Mouse (Mus musculus) limb, embryonic 10.5 days (tissue): ENCODE results near the gene Maml2. TPM values are rescaled to one million over a fixed set of nuclear protein-coding genes. Genes with fewer than 3 reads are reported as not detected.

Experiments
- DNase-seq: peaks from one replicate; pipeline ENCODE4 v3.0.0-alpha.2; 2017; ENCODE audit warnings: low spot score
- H3K27ac ChIP-seq: fragments of 300-500 bp; sonication (generic); 2 replicates; pipeline ENCODE4 v1.5.1; 2016; ENCODE audit warnings: mild to moderate bottlenecking
- H3K27me3 ChIP-seq: fragments of 300-500 bp; sonication (generic); 2 replicates; pipeline ENCODE4 v1.6.1; 2016; ENCODE audit warnings: low read depth, mild to moderate bottlenecking; ENCODE audit not compliant: poor library complexity, severe bottlenecking
- H3K36me3 ChIP-seq: fragments of 300-500 bp; sonication (generic); 2 replicates; pipeline ENCODE4 v1.6.1; 2016; ENCODE audit warnings: mild to moderate bottlenecking, moderate library complexity
- H3K4me1 ChIP-seq: fragments of 300-500 bp; sonication (generic); 2 replicates; pipeline ENCODE4 v1.6.1; 2016
- H3K4me3 ChIP-seq: fragments of 300-500 bp; sonication (generic); 2 replicates; pipeline ENCODE4 v1.5.1; 2016; ENCODE audit warnings: mild to moderate bottlenecking, moderate library complexity
- H3K9me3 ChIP-seq: fragments of 300-500 bp; sonication (generic); replicated peaks from 2 replicates; pipeline ENCODE4 v1.6.1; 2016; ENCODE audit warnings: mild to moderate bottlenecking
- WGBS: fragments of 180-500 bp; shearing (Covaris S2); methylation state at CpG from one replicate; pipeline ENCODE4 v1.1.7; 2016; 5-methylcytosine and 5-hydroxymethylcytosine counted together
- polyA plus RNA-seq: library from polyadenylated mRNA; unstranded; fragments of >200 nt; fragmentation: Nextera tagmentation; extraction: Ambion mirVana; gene quantifications from 2 replicates; pipeline ENCODE4 v1.2.1, GENCODE M21; 2016

Maml2 gene
- polyA plus RNA-seq, 1 experiment from 2014 or later, result 8.0 TPM

- no peaks in the 10 kb centered on the region for H3K27me3 ChIP-seq
- no peak for DNase-seq
- H3K36me3 ChIP-seq, result no peaks in the 10 kb centered on the region
- H3K4me1 ChIP-seq, result peaks cover 11% of the 10 kb centered on the region
- 76% methylated on average over 5 of the region's 5 CpGs for WGBS
- H3K4me3 ChIP-seq, result no peak overlapping the region
- no peak overlapping the region for H3K27ac ChIP-seq
- no peaks in the 10 kb centered on the region for H3K9me3 ChIP-seq
Observed at GRCm38 (mm10) chr9:13315393-13315792, 17.6 kb downstream of the Maml2 start.

GRCm38 (mm10) chr9:13319566-13319965, 21.8 kb downstream of the Maml2 start:
- no peak for DNase-seq
- 90% methylated on average over 2 of the region's 2 CpGs for whole genome bisulfite sequencing
- H3K36me3 ChIP-seq, result no peaks in the 10 kb centered on the region

GRCm38 (mm10) chr9:13320800-13321364, 23.1 kb downstream of the Maml2 start:
- Histone ChIP-seq H3K4me3 (no peak overlapping the region), H3K36me3 (no peaks in the 10 kb centered on the region), H3K4me1 (peaks cover 19% of the 10 kb centered on the region), H3K9me3 (no peaks in the 10 kb centered on the region), H3K27ac (no peak overlapping the region), H3K27me3 (no peaks in the 10 kb centered on the region)
- no peak for DNase-seq
- 87% methylated on average over 5 of the region's 5 CpGs for WGBS

More at GRCm38 (mm10) chr9:13319566-13319965, 21.8 kb downstream of the Maml2 start:
- Histone ChIP-seq H3K9me3 (no peaks in the 10 kb centered on the region), H3K4me3 (no peak overlapping the region), H3K27ac (no peak overlapping the region), H3K27me3 (no peaks in the 10 kb centered on the region), H3K4me1 (peaks cover 26% of the 10 kb centered on the region)

- H3K4me3 ChIP-seq, result no peak overlapping the region
- H3K36me3 ChIP-seq, result no peaks in the 10 kb centered on the region
- no peak for DNase-seq
- H3K9me3 ChIP-seq, result no peaks in the 10 kb centered on the region
- peaks cover 18% of the 10 kb centered on the region for H3K4me1 ChIP-seq
- WGBS, result 85% methylated on average over 2 of the region's 2 CpGs
- H3K27me3 ChIP-seq, result no peaks in the 10 kb centered on the region
- peak overlapping the region; percentile 26 for H3K27ac ChIP-seq
Observed at GRCm38 (mm10) chr9:13323074-13323473, 25.3 kb downstream of the Maml2 start.

GRCm38 (mm10) chr9:13323612-13324011, 25.9 kb downstream of the Maml2 start:
- 36% methylated on average over 1 of the region's 1 CpGs for WGBS

GRCm38 (mm10) chr9:13414230-13414766, 116.5 kb downstream of the Maml2 start:
- Histone ChIP-seq H3K9me3 (no peaks in the 10 kb centered on the region), H3K4me1 (no peaks in the 10 kb centered on the region), H3K4me3 (no peak overlapping the region), H3K27me3 (no peaks in the 10 kb centered on the region), H3K36me3 (peaks cover 6% of the 10 kb centered on the region), H3K27ac (no peak overlapping the region)
- DNase-seq, result no peak

More at GRCm38 (mm10) chr9:13323612-13324011, 25.9 kb downstream of the Maml2 start:
- Histone ChIP-seq H3K36me3 (no peaks in the 10 kb centered on the region), H3K4me1 (peaks cover 18% of the 10 kb centered on the region), H3K9me3 (no peaks in the 10 kb centered on the region), H3K4me3 (no peak overlapping the region), H3K27ac (peak overlapping the region; percentile 26), H3K27me3 (no peaks in the 10 kb centered on the region)
- DNase-seq, result no peak

GRCm38 (mm10) chr9:13425031-13425940, 127.5 kb downstream of the Maml2 start:
- DNase-seq, result peak; percentile 33
- no peak overlapping the region for H3K4me3 ChIP-seq
- peak overlapping the region; percentile 36 for H3K27ac ChIP-seq
- 58% methylated on average over 7 of the region's 7 CpGs for WGBS
- peaks cover 12% of the 10 kb centered on the region for H3K4me1 ChIP-seq
- no peaks in the 10 kb centered on the region for H3K27me3 ChIP-seq
- H3K9me3 ChIP-seq, result no peaks in the 10 kb centered on the region
- H3K36me3 ChIP-seq, result no peaks in the 10 kb centered on the region

- peaks cover 11% of the 10 kb centered on the region for H3K4me1 ChIP-seq
- H3K36me3 ChIP-seq, result no peaks in the 10 kb centered on the region
- DNase-seq, result no peak
- no peaks in the 10 kb centered on the region for H3K27me3 ChIP-seq
- H3K9me3 ChIP-seq, result no peaks in the 10 kb centered on the region
- WGBS, result 75% methylated on average over 2 of the region's 2 CpGs
- no peak overlapping the region for H3K27ac ChIP-seq
- no peak overlapping the region for H3K4me3 ChIP-seq
Observed at GRCm38 (mm10) chr9:13429477-13430125, 131.8 kb downstream of the Maml2 start.

GRCm38 (mm10) chr9:13430302-13430701, 132.5 kb downstream of the Maml2 start:
- H3K9me3 ChIP-seq, result no peaks in the 10 kb centered on the region
- WGBS, result 78% methylated on average over 6 of the region's 6 CpGs

GRCm38 (mm10) chr9:13430744-13431143, 133.0 kb downstream of the Maml2 start:
- no peak overlapping the region for H3K27ac ChIP-seq
- H3K27me3 ChIP-seq, result no peaks in the 10 kb centered on the region
- H3K4me3 ChIP-seq, result no peak overlapping the region
- no peaks in the 10 kb centered on the region for H3K9me3 ChIP-seq
- DNase-seq, result no peak
- H3K36me3 ChIP-seq, result no peaks in the 10 kb centered on the region
- H3K4me1 ChIP-seq, result no peaks in the 10 kb centered on the region

More at GRCm38 (mm10) chr9:13430302-13430701, 132.5 kb downstream of the Maml2 start:
- no peak overlapping the region for H3K27ac ChIP-seq
- peaks cover 4% of the 10 kb centered on the region for H3K4me1 ChIP-seq
- H3K27me3 ChIP-seq, result no peaks in the 10 kb centered on the region
- no peak for DNase-seq
- no peak overlapping the region for H3K4me3 ChIP-seq
- H3K36me3 ChIP-seq, result no peaks in the 10 kb centered on the region

GRCm38 (mm10) chr9:13431646-13432045, 133.9 kb downstream of the Maml2 start:
- no peak for DNase-seq
- Histone ChIP-seq H3K9me3 (no peaks in the 10 kb centered on the region), H3K27me3 (no peaks in the 10 kb centered on the region), H3K27ac (no peak overlapping the region), H3K4me3 (no peak overlapping the region), H3K4me1 (no peaks in the 10 kb centered on the region), H3K36me3 (no peaks in the 10 kb centered on the region)
- 92% methylated on average over 3 of the region's 3 CpGs for WGBS

GRCm38 (mm10) chr9:13433501-13434090, 135.8 kb downstream of the Maml2 start:
- Histone ChIP-seq H3K27ac (no peak overlapping the region), H3K4me1 (no peaks in the 10 kb centered on the region), H3K9me3 (no peaks in the 10 kb centered on the region), H3K36me3 (0 out of 2 replicates have a peak, but pooled peaks cover 3% of the 10 kb centered on the region), H3K4me3 (no peak overlapping the region), H3K27me3 (no peaks in the 10 kb centered on the region)
- 90% methylated on average over 6 of the region's 6 CpGs for WGBS
- no peak for DNase-seq
